Mouse (Mus musculus) adrenal gland (tissue): ENCODE results near the gene Fam213b.

Experiments
- intact Hi-C: fragments of 180-260 bp; cut with DNase I; formaldehyde crosslinking; loops from one replicate; pipeline ENCODE4 v1.15.1; 2025

The Fam213b gene

GRCm38 (mm10) chr4:154926969-154927898 lies 28.3 kb upstream of the Fam213b start:
- intact Hi-C loops = no loop called here

GRCm38 (mm10) chr4:154925413-154925812 lies 26.5 kb upstream of the Fam213b start:
- intact Hi-C loops = no loop called here

GRCm38 (mm10) chr4:154922931-154923330 lies 24.0 kb upstream of the Fam213b start:
- intact Hi-C loops = no loop called here

GRCm38 (mm10) chr4:154922291-154922690 lies 23.4 kb upstream of the Fam213b start:
- intact Hi-C loops = no loop called here

- intact Hi-C loops = no loop called here
Measured at GRCm38 (mm10) chr4:154916662-154917061, 17.7 kb upstream of the Fam213b start.

GRCm38 (mm10) chr4:154915286-154915685 lies 16.4 kb upstream of the Fam213b start:
- intact Hi-C loops = no loop called here

GRCm38 (mm10) chr4:154914707-154915106 lies 15.8 kb upstream of the Fam213b start:
- intact Hi-C loops = no loop called here

GRCm38 (mm10) chr4:154914252-154914651 lies 15.3 kb upstream of the Fam213b start:
- intact Hi-C loops = no loop called here

- intact Hi-C loops = no loop called here
Measured at GRCm38 (mm10) chr4:154913845-154914244, 14.9 kb upstream of the Fam213b start.

DNA sequence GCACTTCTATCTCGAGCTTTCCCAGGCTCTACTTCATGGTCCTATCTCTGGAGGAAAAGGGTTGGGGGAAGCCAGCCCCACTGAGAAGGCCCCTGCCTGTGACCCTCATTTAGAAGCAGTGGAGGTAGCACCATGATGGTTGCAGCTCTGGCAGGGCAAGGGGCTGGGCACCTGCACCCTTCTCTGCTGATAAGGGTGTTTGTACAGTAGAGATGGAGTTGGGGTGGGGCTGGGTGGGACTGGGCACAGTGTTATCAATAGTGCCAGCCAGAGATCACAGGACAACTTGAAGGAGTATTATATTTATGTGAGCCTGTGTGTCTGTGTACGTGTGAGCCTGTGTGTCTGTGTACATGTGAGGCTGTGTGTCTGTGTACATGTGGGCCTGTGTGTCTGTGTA lies 12.7 kb upstream of the Fam213b start:
- intact Hi-C loops = no loop called here

- intact Hi-C loops = no loop called here
Measured at GRCm38 (mm10) chr4:154910606-154911522, 11.9 kb upstream of the Fam213b start.

- intact Hi-C loops = no loop called here
Measured at GRCm38 (mm10) chr4:154908490-154908889, 9.6 kb upstream of the Fam213b start.

DNA sequence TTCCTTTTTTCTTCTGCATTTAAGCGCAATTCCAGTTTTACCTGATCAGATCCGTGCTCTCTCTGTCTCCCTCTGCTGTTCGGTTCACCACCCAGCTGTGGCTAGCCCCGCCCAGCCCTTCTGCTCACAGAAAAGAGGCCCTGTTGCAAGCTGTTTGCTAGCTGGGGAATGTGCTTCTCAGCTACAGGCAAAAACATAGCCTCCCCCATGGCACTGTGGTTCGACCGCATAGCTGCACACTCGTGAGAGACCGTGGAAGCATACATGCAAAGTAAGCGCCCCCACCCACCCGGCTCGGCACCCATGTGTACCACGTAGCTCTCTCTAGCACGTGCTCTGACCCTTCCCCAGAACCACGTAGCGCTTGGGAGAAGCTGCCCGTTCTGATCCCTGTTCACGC lies 8.9 kb upstream of the Fam213b start:
- intact Hi-C loops = loop anchor here (2.0 kb wide), 1 partner anchor 31 kb away; no protein-coding TSS in a partner anchor

DNA sequence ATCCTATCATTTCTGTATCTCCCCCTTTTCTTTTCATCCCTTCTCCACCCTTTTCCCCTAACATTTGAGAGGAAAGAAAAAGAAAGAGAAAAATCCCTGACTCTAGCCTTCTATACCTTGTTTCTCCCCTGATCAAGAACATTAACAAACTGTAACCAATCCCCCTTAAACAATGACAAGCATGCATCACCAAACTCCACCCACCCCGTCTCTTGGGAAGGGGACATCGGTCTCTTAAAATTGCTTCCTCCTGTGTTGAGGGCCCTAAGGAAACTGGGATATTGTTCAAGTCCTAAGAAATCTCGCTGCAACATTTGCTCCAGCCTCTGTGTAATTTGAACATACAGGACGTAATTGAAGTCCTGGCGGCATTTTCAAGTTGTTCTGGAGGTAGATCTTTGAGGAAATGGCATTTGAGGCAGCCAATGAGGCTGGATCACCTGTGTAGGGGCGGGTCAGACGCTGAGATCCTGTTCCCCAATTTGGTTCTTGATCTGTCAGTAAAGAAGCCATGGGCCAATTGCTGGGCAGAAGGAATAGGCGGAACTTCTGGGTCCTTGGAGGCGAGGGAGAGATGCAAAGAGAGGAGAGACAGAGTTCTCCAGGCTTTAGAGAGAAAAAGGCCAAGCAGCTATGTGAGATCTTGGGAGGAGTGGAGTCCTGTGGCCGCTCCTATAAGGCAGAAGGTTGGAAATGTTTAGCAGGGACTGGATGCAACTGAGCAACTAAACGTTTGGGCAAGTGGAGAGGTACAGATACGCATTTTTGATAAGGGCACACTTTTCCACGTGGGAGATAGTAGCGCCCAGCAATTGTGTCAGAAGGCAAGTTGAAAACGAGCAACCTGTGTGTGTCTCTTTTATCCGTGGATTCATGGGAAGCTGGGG lies 5.5 kb upstream of the Fam213b start:
- intact Hi-C loops = no loop called here

DNA sequence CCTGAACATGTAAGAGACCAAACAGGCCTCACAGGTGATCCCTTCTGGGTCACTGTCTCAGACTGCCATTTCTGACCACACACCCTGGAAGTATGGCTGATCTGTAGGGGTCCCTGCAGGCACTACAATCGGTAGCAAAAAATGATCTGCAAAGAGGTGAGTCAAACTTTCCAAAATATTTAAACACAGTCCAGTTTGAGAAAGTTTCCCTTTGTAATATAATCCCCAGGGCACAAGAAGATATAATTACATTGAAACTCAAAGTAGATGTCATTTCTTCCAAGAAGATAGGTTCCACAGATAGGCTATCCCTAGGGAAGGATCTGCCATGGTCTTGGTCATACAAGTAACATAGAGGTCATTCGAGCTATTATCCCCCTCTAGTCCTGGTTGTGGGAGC lies 3.4 kb upstream of the Fam213b start:
- intact Hi-C loops = no loop called here

DNA sequence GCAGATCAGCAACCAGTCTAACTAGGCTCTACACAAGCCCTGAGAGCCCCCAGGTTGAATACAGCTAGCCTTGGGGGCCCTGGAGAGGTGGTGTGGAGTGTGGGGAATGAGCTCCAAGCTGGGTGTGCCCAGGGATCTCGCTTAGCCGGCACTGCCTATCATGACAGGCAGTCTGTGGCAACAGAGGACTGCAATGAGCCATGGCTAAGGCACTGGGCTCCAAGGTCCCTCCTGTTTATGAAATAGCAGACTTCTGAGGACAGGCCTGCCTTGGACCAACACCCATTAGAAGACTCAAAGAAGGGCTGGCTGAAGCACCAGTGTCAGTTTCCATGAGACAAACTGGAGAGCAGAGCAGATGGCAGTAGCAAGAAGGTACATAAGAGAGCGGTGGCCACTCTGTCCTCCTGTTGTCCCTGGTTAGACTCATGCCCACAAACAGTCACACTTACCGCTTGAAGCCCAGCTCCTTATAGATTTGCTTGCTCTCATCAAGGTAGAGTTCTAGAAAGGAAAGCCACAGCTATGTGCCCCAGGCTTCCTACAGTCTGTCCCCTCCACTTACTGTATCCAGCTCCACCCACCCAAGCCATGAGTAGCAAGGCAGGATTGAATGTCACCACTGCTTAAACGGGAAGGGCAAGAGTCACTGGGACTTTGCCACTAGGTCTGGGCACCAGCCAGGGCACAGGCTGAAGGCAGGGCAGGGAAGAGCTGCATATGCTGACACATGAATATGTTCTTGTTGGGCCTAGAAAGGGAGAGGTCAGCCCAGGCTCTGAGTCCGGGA lies 1.1 kb downstream of the Fam213b start:
- intact Hi-C loops = no loop called here

DNA sequence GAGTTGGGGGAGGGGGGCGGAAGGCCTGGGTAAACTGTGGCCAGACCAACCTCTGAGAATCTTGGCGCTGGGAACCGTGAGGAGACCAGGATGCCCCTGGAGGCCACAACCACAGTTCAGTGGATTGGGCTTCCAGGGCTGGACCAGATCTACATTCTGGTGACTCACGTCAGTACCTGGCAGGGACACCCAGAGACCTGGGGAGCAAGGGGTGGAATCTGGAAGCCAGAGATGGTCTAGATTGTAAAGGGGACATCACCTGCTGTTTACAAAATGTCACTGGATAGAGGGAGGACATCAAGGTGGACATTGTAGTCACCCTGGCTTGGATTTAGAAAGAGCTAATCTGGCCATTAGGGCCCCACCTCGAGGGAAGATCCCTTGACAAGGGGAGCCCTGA lies 3.4 kb downstream of the Fam213b start:
- intact Hi-C loops = no loop called here

GRCm38 (mm10) chr4:154890887-154891286 lies 8.0 kb downstream of the Fam213b start:
- intact Hi-C loops = no loop called here

GRCm38 (mm10) chr4:154887593-154888250 lies 11.2 kb downstream of the Fam213b start:
- intact Hi-C loops = no loop called here
